Mouse (Mus musculus) lung, embryonic 15.5 days (tissue): Measurements from ENCODE around the gene Lnx1. TPM values are rescaled to one million over a fixed set of nuclear protein-coding genes. Genes with fewer than 3 reads are reported as not detected.
A peak's percentile ranks its signal among the peaks of the same experiment; 100 is the strongest.

Experiments
- ATAC-seq: fragments of 200-750 bp; cut with Nextera tagmentation; 2 replicates; pipeline ENCODE4 v1.8.0; 2017; ENCODE audit warnings: moderate number of reproducible peaks, borderline replicate concordance; ENCODE audit not compliant: low FRiP score, low TSS enrichment; ENCODE audit errors: extremely low read depth
- H3K27ac ChIP-seq: fragments of 300-500 bp; sonication (generic); 2 replicates; pipeline ENCODE4 v1.5.1; 2015; ENCODE audit warnings: moderate library complexity, mild to moderate bottlenecking, inconsistent platforms
- H3K27me3 ChIP-seq: fragments of 300-500 bp; sonication (generic); 2 replicates; pipeline ENCODE4 v1.6.1; 2015; ENCODE audit warnings: inconsistent platforms
- H3K36me3 ChIP-seq: fragments of 300-500 bp; sonication (generic); 2 replicates; pipeline ENCODE4 v1.6.1; 2015; ENCODE audit warnings: inconsistent platforms
- H3K4me1 ChIP-seq: fragments of 300-500 bp; sonication (generic); 2 replicates; pipeline ENCODE4 v1.6.1; 2015; ENCODE audit warnings: inconsistent platforms
- H3K4me2 ChIP-seq: fragments of 300-500 bp; sonication (generic); 2 replicates; pipeline ENCODE4 v1.6.1; 2015; ENCODE audit warnings: inconsistent platforms, mild to moderate bottlenecking, moderate library complexity
- H3K4me3 ChIP-seq: fragments of 300-500 bp; sonication (generic); 2 replicates; pipeline ENCODE4 v1.5.1; 2015; ENCODE audit warnings: mild to moderate bottlenecking, inconsistent platforms
- H3K9ac ChIP-seq: fragments of 300-500 bp; sonication (generic); 2 replicates; pipeline ENCODE4 v1.6.1; 2015; ENCODE audit warnings: inconsistent platforms
- H3K9me3 ChIP-seq: fragments of 300-500 bp; sonication (generic); 2 replicates; pipeline ENCODE4 v1.6.1; 2016; ENCODE audit warnings: inconsistent platforms
- WGBS: fragments of 180-500 bp; shearing (Covaris S2); methylation state at CpG from one replicate; pipeline ENCODE4 v1.1.7; 2015; 5-methylcytosine and 5-hydroxymethylcytosine counted together
- polyA plus RNA-seq: library from polyadenylated mRNA; unstranded; fragments of >200 nt; fragmentation: Nextera tagmentation; extraction: Ambion mirVana; gene quantifications from 2 replicates; pipeline ENCODE4 v1.2.1, GENCODE M21; 2015

The Lnx1 gene
- polyA plus RNA-seq, 1 experiment from 2014 or later, result 5.4 TPM

- H3K4me1 ChIP-seq, result peaks cover 3% of the 10 kb centered on the region; the same call in 1 of the 2 replicates
- WGBS, result 51% methylated on average over 7 of the region's 7 CpGs
- no peak overlapping the region for H3K4me3 ChIP-seq
- H3K4me2 ChIP-seq, result no peak overlapping the region
- no peaks in the 10 kb centered on the region for H3K9me3 ChIP-seq
- H3K27ac ChIP-seq, result no peak overlapping the region
- ATAC-seq, result no peak
- H3K9ac ChIP-seq, result no peak overlapping the region
- no peaks in the 10 kb centered on the region for H3K27me3 ChIP-seq
- no peaks in the 10 kb centered on the region for H3K36me3 ChIP-seq
Observed at GRCm38 (mm10) chr5:74621691-74622470, 80.8 kb downstream of the Lnx1 start.

- Histone ChIP-seq H3K4me3 (no peak overlapping the region), H3K36me3 (no peaks in the 10 kb centered on the region), H3K9ac (no peak overlapping the region), H3K4me1 (peaks cover 8% of the 10 kb centered on the region; the same call in 1 of the 2 replicates), H3K4me2 (no peak overlapping the region), H3K27me3 (peaks cover 9% of the 10 kb centered on the region; the same call in 1 of the 2 replicates), H3K27ac (no peak overlapping the region), H3K9me3 (no peaks in the 10 kb centered on the region)
- 62% methylated on average over 3 of the region's 3 CpGs for WGBS
- ATAC-seq, result no peak
Observed at GRCm38 (mm10) chr5:74618573-74619059, 84.1 kb downstream of the Lnx1 start.

- ATAC-seq, result no peak
- Histone ChIP-seq H3K9me3 (no peaks in the 10 kb centered on the region), H3K27me3 (peaks cover 9% of the 10 kb centered on the region; the same call in 1 of the 2 replicates), H3K4me2 (no peak overlapping the region), H3K4me3 (no peak overlapping the region), H3K36me3 (no peaks in the 10 kb centered on the region), H3K9ac (no peak overlapping the region), H3K27ac (no peak overlapping the region), H3K4me1 (peaks cover 13% of the 10 kb centered on the region)
- 37% methylated on average over 10 of the region's 13 CpGs for WGBS
Observed at GRCm38 (mm10) chr5:74617816-74618572, 84.7 kb downstream of the Lnx1 start.

GRCm38 (mm10) chr5:74613491-74614151 lies 89.1 kb downstream of the Lnx1 start:
- 13% methylated on average over 18 of the region's 18 CpGs for WGBS

GRCm38 (mm10) chr5:74612713-74613112 lies 90.0 kb downstream of the Lnx1 start:
- H3K9me3 ChIP-seq, result no peaks in the 10 kb centered on the region
- H3K4me2 ChIP-seq, result no peak overlapping the region; the same call in 1 of the 2 replicates
- H3K4me1 ChIP-seq, result peaks cover 9% of the 10 kb centered on the region
- no peaks in the 10 kb centered on the region for H3K36me3 ChIP-seq
- 44% methylated on average over 5 of the region's 5 CpGs for WGBS
- ATAC-seq, result peak; percentile 27
- no peak overlapping the region for H3K9ac ChIP-seq
- H3K27me3 ChIP-seq, result peaks cover 9% of the 10 kb centered on the region; the same call in 1 of the 2 replicates
- H3K4me3 ChIP-seq, result no peak overlapping the region
- no peak overlapping the region for H3K27ac ChIP-seq

More at GRCm38 (mm10) chr5:74613491-74614151, 89.1 kb downstream of the Lnx1 start:
- peaks cover 9% of the 10 kb centered on the region; the same call in 1 of the 2 replicates for H3K27me3 ChIP-seq
- no peak overlapping the region for H3K4me3 ChIP-seq
- H3K4me1 ChIP-seq, result peaks cover 9% of the 10 kb centered on the region
- H3K4me2 ChIP-seq, result peak overlapping the region; percentile 30
- H3K27ac ChIP-seq, result 0 out of 2 replicates have a peak overlapping the region, but pooled peaks have one; percentile 8
- ATAC-seq, result 0 out of 2 replicates have a peak, but pooled peaks have one; percentile 27
- no peaks in the 10 kb centered on the region for H3K9me3 ChIP-seq
- no peak overlapping the region for H3K9ac ChIP-seq
- H3K36me3 ChIP-seq, result no peaks in the 10 kb centered on the region

- Histone ChIP-seq H3K4me2 (no peak overlapping the region), H3K4me1 (peaks cover 9% of the 10 kb centered on the region), H3K9ac (no peak overlapping the region), H3K9me3 (no peaks in the 10 kb centered on the region), H3K27ac (no peak overlapping the region), H3K36me3 (no peaks in the 10 kb centered on the region), H3K27me3 (peaks cover 4% of the 10 kb centered on the region; the same call in 1 of the 2 replicates), H3K4me3 (no peak overlapping the region)
- WGBS, result 69% methylated on average over 10 of the region's 10 CpGs
- no peak for ATAC-seq
Observed at GRCm38 (mm10) chr5:74610511-74610910, 92.2 kb downstream of the Lnx1 start.

- Histone ChIP-seq H3K4me1 (peaks cover 15% of the 10 kb centered on the region), H3K36me3 (no peaks in the 10 kb centered on the region), H3K27ac (no peak overlapping the region), H3K4me3 (no peak overlapping the region), H3K9me3 (no peaks in the 10 kb centered on the region), H3K27me3 (no peaks in the 10 kb centered on the region; the same call in 1 of the 2 replicates), H3K4me2 (no peak overlapping the region), H3K9ac (no peak overlapping the region)
- 84% methylated on average over 8 of the region's 8 CpGs for WGBS
- no peak for ATAC-seq
Observed at GRCm38 (mm10) chr5:74606213-74606612, 96.5 kb downstream of the Lnx1 start.

- no peak overlapping the region for H3K27ac ChIP-seq
- peaks cover 6% of the 10 kb centered on the region for H3K36me3 ChIP-seq
- no peak overlapping the region for H3K9ac ChIP-seq
- no peak overlapping the region for H3K4me2 ChIP-seq
- H3K4me1 ChIP-seq, result peaks cover 15% of the 10 kb centered on the region
- no peaks in the 10 kb centered on the region for H3K9me3 ChIP-seq
- H3K27me3 ChIP-seq, result no peaks in the 10 kb centered on the region
- H3K4me3 ChIP-seq, result no peak overlapping the region
- ATAC-seq, result no peak
- 55% methylated on average over 4 of the region's 4 CpGs for WGBS
Observed at GRCm38 (mm10) chr5:74603306-74603705, 99.4 kb downstream of the Lnx1 start.

- WGBS, result 41% methylated on average over 10 of the region's 10 CpGs
- Histone ChIP-seq H3K36me3 (peaks cover 12% of the 10 kb centered on the region), H3K27ac (no peak overlapping the region), H3K4me3 (no peak overlapping the region), H3K4me2 (no peak overlapping the region), H3K27me3 (no peaks in the 10 kb centered on the region), H3K4me1 (peaks cover 15% of the 10 kb centered on the region), H3K9me3 (no peaks in the 10 kb centered on the region), H3K9ac (no peak overlapping the region)
- peak; percentile 57; the same call in 1 of the 2 replicates for ATAC-seq
Observed at GRCm38 (mm10) chr5:74602371-74602770, 100.3 kb downstream of the Lnx1 start.

GRCm38 (mm10) chr5:74601965-74602364 lies 100.7 kb downstream of the Lnx1 start:
- Histone ChIP-seq H3K4me1 (peaks cover 15% of the 10 kb centered on the region), H3K4me2 (no peak overlapping the region), H3K27me3 (no peaks in the 10 kb centered on the region), H3K9ac (no peak overlapping the region), H3K27ac (no peak overlapping the region), H3K9me3 (no peaks in the 10 kb centered on the region), H3K36me3 (peaks cover 14% of the 10 kb centered on the region), H3K4me3 (no peak overlapping the region)
- ATAC-seq, result peak; percentile 59; the same call in 1 of the 2 replicates
- 47% methylated on average over 6 of the region's 6 CpGs for WGBS

- ATAC-seq, result no peak
- no peaks in the 10 kb centered on the region for H3K27me3 ChIP-seq
- peaks cover 15% of the 10 kb centered on the region for H3K4me1 ChIP-seq
- H3K27ac ChIP-seq, result no peak overlapping the region
- 49% methylated on average over 3 of the region's 3 CpGs for WGBS
- peaks cover 20% of the 10 kb centered on the region for H3K36me3 ChIP-seq
- H3K4me3 ChIP-seq, result no peak overlapping the region
- H3K4me2 ChIP-seq, result no peak overlapping the region
- no peaks in the 10 kb centered on the region for H3K9me3 ChIP-seq
- no peak overlapping the region for H3K9ac ChIP-seq
Observed at GRCm38 (mm10) chr5:74601171-74601570, 101.5 kb downstream of the Lnx1 start.
